Mouse (Mus musculus) stomach, postnatal 0 days (tissue): ENCODE measurements around the gene Pip4k2c.

Experiments
- CTCF ChIP-seq: IDR thresholded peaks from 2 replicates; pipeline ENCODE4 v1.5.1; 2016; ENCODE audit warnings: antibody characterized with exemption, low read depth, mild to moderate bottlenecking, moderate library complexity
- EP300 ChIP-seq: optimal IDR thresholded peaks from 2 replicates; pipeline ENCODE3; 2016; ENCODE audit warnings: antibody characterized with exemption

DNA sequence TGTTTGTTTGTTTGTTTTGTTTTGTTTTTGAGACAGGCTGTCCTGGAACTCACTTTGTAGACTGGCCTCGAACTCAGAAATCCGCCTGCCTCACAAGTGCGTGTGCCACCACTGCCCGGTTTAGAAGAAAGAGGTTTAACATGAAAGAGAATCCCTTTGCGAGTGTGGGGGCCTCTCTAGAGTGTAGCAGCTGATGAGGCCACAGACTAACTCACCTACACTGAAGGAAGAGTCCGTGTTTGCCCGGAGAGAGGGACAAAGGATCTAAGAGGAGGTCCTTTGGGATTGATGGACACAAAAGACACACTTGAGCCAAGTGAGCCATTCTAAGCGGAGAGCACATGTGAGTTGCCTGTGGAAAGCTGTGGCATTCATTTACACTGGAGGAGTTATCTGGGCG lies 34.1 kb downstream of the Pip4k2c start:
- TF ChIP-seq CTCF (no peak), EP300 (no peak)
